Mouse (Mus musculus) liver, postnatal 0 days (tissue): ENCODE measurements around the gene Gtf2h5. TPM values are rescaled to one million over a fixed set of nuclear protein-coding genes. Genes with fewer than 3 reads are reported as not detected.

Experiments used
- ATAC-seq: fragments of 200-750 bp; cut with Nextera tagmentation; 2 replicates; pipeline ENCODE4 v1.8.0; 2017; ENCODE audit warnings: mild to moderate bottlenecking, moderate library complexity
- DNase-seq: peaks from one replicate; pipeline ENCODE4 v3.0.0-alpha.2; 2016
- H3K27ac ChIP-seq: fragments of 300-500 bp; sonication (generic); 2 replicates; pipeline ENCODE4 v1.5.1; 2014; ENCODE audit warnings: antibody characterized with exemption, moderate library complexity, mild to moderate bottlenecking, low read depth
- H3K27me3 ChIP-seq: fragments of 300-500 bp; sonication (generic); 2 replicates; pipeline ENCODE4 v1.6.1; 2014; ENCODE audit warnings: low read length, control low read depth, mixed read lengths; ENCODE audit not compliant: insufficient read depth
- H3K36me3 ChIP-seq: fragments of 300-500 bp; sonication (generic); replicated peaks from 2 replicates; pipeline ENCODE4 v1.6.1; 2014; ENCODE audit warnings: mild to moderate bottlenecking, control low read depth, low read length, moderate library complexity, mixed read lengths; ENCODE audit not compliant: insufficient read depth
- H3K4me1 ChIP-seq: fragments of 300-500 bp; sonication (generic); 2 replicates; pipeline ENCODE4 v1.6.1; 2014; ENCODE audit warnings: antibody characterized with exemption, mild to moderate bottlenecking, control low read depth; ENCODE audit not compliant: insufficient read depth
- H3K4me2 ChIP-seq: fragments of 300-500 bp; sonication (generic); 2 replicates; pipeline ENCODE4 v1.6.1; 2014; ENCODE audit warnings: low read depth, mild to moderate bottlenecking, low read length, moderate library complexity, mixed read lengths
- H3K4me3 ChIP-seq: fragments of 300-500 bp; sonication (generic); 2 replicates; pipeline ENCODE4 v1.5.1; 2014; ENCODE audit warnings: low read depth, low read length
- H3K9ac ChIP-seq: fragments of 300-500 bp; sonication (generic); replicated peaks from 2 replicates; pipeline ENCODE4 v1.6.1; 2014; ENCODE audit warnings: mild to moderate bottlenecking, moderate library complexity
- H3K9me3 ChIP-seq: fragments of 300-500 bp; sonication (generic); 2 replicates; pipeline ENCODE4 v1.6.1; 2016; ENCODE audit warnings: mild to moderate bottlenecking, control low read depth, low read length, mixed read lengths
- CTCF ChIP-seq: sonication (generic); IDR thresholded peaks from 2 replicates; pipeline ENCODE4 v1.5.1; 2016; ENCODE audit warnings: antibody characterized with exemption, low read depth
- EP300 ChIP-seq: IDR thresholded peaks from 2 replicates; pipeline ENCODE4 v1.6.1; 2016; ENCODE audit warnings: antibody characterized with exemption, low read depth, mild to moderate bottlenecking
- WGBS: fragments of 180-500 bp; shearing (Covaris S2); extraction: QIAGEN DNeasy Blood & Tissue Kit; methylation state at CpG from one replicate; pipeline ENCODE4 v1.1.7; 2014; ENCODE audit not compliant: insufficient replicate concordance; 5-methylcytosine and 5-hydroxymethylcytosine counted together
- polyA plus RNA-seq: library from polyadenylated mRNA; unstranded; fragments of >200 nt; fragmentation: Nextera tagmentation; extraction: Ambion mirVana; gene quantifications from 2 replicates; pipeline ENCODE4 v1.2.1, GENCODE M21; 2015

The Gtf2h5 gene
- 70.4 and 73.5 TPM in 2 replicates for polyA plus RNA-seq

DNA sequence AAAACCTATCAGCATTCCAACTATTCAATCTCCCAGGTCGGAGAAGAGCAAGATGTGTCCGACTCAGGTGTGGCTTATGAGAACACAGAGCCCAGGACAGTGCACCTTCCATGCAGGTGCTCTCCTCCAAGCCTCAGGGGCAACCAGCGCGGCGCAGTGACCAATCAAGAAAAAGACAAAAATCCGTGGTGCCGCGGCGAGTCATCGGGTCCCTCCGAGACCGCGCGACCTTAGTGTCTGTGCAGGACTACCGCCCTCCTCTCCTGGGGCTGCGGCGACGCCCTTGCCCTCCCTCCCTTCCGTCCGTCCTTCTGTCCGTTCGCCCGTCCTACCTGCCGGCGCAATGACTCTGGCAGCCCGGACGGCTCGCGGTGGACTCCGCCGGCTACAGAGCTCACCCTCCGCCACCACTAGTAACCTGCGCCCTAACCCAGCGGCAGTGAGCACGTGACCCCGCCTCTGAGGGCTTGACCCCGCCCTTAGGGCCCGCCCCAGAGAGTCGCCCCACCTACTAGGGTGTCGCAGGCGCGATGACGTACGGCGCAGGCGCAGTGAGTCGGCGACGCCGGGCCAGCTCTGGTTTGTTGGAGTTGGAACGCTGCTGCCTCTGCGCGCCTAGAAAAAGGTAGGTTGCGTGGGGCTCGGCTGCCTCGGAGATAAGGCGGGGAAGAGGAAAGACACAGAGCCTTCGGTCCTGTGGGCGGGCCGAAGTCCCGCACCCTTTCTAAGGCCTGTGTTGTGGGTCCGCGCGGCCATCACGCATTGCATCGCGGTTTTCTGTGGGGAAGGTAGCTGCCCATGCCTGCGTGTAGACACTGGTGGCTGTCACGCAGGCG, at the start of gene Gtf2h5, which contains the start of gene Serac1:
Gtf2h5 (plus strand) TSS at position 500 of the 836 bp plus-strand sequence.
Serac1 (minus strand) TSS at position 455 of the 836 bp plus-strand sequence.
- ATAC-seq (peak; percentile 99), DNase-seq (peak; percentile 99)
- Histone ChIP-seq H3K4me1 (peaks cover 12% of the 10 kb centered on the region; the same call in 1 of the 2 replicates), H3K27ac (peak within 1 kb of the TSS; percentile 94), H3K36me3 (peaks cover 14% of the 10 kb centered on the region), H3K4me3 (peak within 1 kb of the TSS; percentile 88), H3K9ac (peak within 1 kb of the TSS; percentile 88), H3K9me3 (no peaks in the 10 kb centered on the region), H3K27me3 (no peaks in the 10 kb centered on the region), H3K4me2 (peak within 1 kb of the TSS; percentile 95)
- under 1% methylated on average over 68 of the region's 70 CpGs for WGBS
- TF ChIP-seq CTCF (no peak; the same call in 1 of the 2 replicates), EP300 (no peak)

DNA sequence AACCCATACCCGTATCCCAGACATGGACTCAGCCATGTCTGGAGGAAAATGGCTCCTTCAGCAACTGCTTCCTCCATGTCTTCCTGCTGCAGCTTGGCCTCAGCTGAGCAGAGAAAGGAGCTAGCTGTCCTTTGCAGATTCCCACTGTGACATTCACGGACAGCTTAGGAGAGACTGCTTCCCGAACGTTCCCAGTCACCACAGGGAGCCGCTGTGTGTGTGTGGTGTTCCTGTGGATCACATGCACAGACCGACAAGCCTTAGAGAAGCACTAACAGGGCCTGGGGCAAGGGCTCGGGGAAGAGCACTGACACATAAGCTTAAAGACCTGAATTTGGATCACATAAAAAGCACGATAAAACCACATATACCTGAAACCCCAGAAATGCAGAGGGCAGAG, 43.9 kb upstream of the Gtf2h5 start:
- H3K9me3 ChIP-seq: no peaks in the 10 kb centered on the region
- no peak for DNase-seq
- no peak overlapping the region for H3K27ac ChIP-seq
- no peaks in the 10 kb centered on the region for H3K27me3 ChIP-seq
- H3K4me3 ChIP-seq: no peak overlapping the region
- 66% methylated on average over 8 of the region's 8 CpGs for WGBS
- H3K4me1 ChIP-seq: peaks cover 2% of the 10 kb centered on the region; the same call in 1 of the 2 replicates
- ATAC-seq: no peak
- TF ChIP-seq CTCF (no peak), EP300 (no peak)
- no peak overlapping the region for H3K4me2 ChIP-seq
- H3K9ac ChIP-seq: no peak overlapping the region
- H3K36me3 ChIP-seq: no peaks in the 10 kb centered on the region

DNA sequence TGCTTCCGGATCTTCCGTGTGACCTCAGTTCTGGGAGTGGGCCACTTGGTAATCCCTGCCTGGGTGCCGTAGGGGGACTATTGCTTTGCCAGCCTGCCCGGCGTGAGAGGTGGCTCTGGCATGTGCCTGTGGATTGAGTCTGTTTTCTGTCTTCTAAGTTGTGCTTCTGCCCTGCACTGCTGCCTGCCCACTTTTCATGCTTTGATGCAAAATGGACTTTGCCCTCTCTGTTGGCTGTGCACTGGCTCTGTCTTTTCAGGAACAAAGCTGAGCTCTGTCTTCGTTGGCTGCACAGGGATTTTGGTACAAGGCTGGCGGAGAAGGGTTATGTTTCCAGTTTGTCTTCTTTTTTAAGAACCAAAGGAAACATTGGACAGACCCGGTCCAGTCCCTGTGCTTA, 43.1 kb upstream of the Gtf2h5 start:
- 75% methylated on average over 8 of the region's 8 CpGs for WGBS
- Histone ChIP-seq H3K4me2 (no peak overlapping the region), H3K4me3 (no peak overlapping the region), H3K27ac (no peak overlapping the region), H3K4me1 (peaks cover 2% of the 10 kb centered on the region; the same call in 1 of the 2 replicates), H3K27me3 (no peaks in the 10 kb centered on the region), H3K36me3 (no peaks in the 10 kb centered on the region), H3K9ac (no peak overlapping the region), H3K9me3 (no peaks in the 10 kb centered on the region)
- DNase-seq (no peak), ATAC-seq (peak; percentile 41)
- TF ChIP-seq CTCF: no peak
- no peak for TF ChIP-seq EP300

DNA sequence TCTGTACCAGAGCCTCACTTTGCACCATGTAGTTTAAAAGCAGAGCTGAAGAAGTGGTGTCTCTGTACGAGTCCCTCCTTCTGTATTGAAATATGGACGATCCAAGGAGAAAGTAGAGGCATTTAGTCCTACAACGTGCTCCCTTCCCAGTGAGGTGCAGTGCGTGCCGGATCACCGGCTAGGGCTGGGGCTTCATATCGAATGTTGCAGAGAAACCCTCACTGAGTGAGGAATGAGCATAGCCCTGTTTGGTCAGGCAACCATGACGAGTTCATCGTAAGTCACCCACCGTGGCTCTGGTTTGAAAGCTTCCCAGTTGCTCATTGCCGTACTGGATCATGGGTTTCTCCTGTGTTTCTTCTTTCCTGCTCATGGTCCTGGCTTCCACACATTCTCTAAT, 42.7 kb upstream of the Gtf2h5 start:
- H3K4me3 ChIP-seq: no peak overlapping the region
- TF ChIP-seq EP300 (no peak), CTCF (no peak)
- DNase-seq (no peak), ATAC-seq (no peak)
- no peak overlapping the region for H3K4me2 ChIP-seq
- H3K9me3 ChIP-seq: no peaks in the 10 kb centered on the region
- H3K36me3 ChIP-seq: no peaks in the 10 kb centered on the region
- H3K27ac ChIP-seq: no peak overlapping the region
- H3K27me3 ChIP-seq: no peaks in the 10 kb centered on the region
- peaks cover 2% of the 10 kb centered on the region; the same call in 1 of the 2 replicates for H3K4me1 ChIP-seq
- 75% methylated on average over 11 of the region's 11 CpGs for WGBS
- H3K9ac ChIP-seq: no peak overlapping the region

DNA sequence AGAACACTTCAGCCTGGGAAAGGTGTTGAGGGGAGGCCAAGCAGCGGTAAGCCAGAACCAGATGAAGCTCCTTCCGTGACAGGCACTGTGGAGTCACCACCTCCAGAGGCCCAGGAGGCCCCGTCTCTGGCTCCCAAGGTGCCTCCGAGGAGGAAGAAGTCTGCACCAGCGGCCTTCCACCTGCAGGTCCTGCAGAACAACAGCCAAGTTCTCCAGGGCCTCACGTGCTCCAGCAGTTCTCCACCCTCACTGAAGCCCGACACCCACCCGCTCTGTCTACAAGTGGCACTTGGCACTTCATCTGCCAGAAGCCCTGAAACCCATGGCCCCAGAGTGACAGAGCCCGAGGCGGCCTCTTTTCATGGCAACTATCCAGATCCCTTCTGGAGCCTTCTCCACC, 42.1 kb upstream of the Gtf2h5 start:
- Histone ChIP-seq H3K4me2 (no peak overlapping the region), H3K4me3 (no peak overlapping the region), H3K9ac (no peak overlapping the region), H3K9me3 (no peaks in the 10 kb centered on the region), H3K27ac (no peak overlapping the region), H3K27me3 (no peaks in the 10 kb centered on the region), H3K36me3 (no peaks in the 10 kb centered on the region), H3K4me1 (peaks cover 2% of the 10 kb centered on the region; the same call in 1 of the 2 replicates)
- DNase-seq (no peak), ATAC-seq (no peak)
- TF ChIP-seq EP300: no peak
- no peak for TF ChIP-seq CTCF
- 83% methylated on average over 10 of the region's 10 CpGs for WGBS

DNA sequence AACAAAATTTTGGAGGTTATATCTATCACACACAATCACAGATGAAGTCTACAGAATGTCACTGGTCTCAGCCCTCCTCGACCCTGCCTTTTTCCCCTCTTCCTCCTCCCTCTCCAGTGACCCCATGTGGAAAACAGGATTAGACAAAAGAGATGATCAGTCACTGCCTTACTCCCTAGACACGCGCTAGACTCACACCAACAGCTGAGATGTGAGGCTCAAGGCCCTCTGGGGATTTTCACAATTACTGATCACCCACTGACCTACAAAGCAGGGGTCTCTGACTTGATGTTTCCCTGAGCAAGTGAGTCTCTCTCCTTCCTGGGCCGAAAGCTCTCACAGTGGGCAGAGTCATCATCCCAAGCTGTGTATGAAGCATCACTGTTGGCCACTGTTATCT, 26.8 kb upstream of the Gtf2h5 start:
- Histone ChIP-seq H3K4me2 (no peak overlapping the region), H3K27me3 (no peaks in the 10 kb centered on the region), H3K36me3 (peaks cover 11% of the 10 kb centered on the region; the same call in 1 of the 2 replicates), H3K4me3 (no peak overlapping the region), H3K9me3 (no peaks in the 10 kb centered on the region), H3K9ac (no peak overlapping the region), H3K27ac (no peak overlapping the region), H3K4me1 (no peaks in the 10 kb centered on the region)
- TF ChIP-seq CTCF: no peak
- no peak for TF ChIP-seq EP300
- no peak for ATAC-seq
- WGBS: 87% methylated on average over 4 of the region's 4 CpGs
- no peak for DNase-seq
